In genomic region chr5:134983771-134984170, GRCm38 (mm10) we compare ENCODE assay signal across 28 mouse cellular contexts. TPM values are rescaled to one million over a fixed set of nuclear protein-coding genes. Genes with fewer than 3 reads are reported as not detected.
DNase-seq lines count a peak whose midpoint lies in the region; ATAC-seq and TF ChIP-seq lines count a peak whose summit lies in the region.
"Had no signal": no experiment of that assay in that cellular context is flagged by ENCODE, and none has a peak within 500 bp of the region (broad histone marks: within the 10 kb centered on the region; RNA-seq: fewer than 3 reads in every experiment).

No protein-coding gene starts in this region.

- TF ChIP-seq EP300 in ES-Bruce4 (IDR thresholded peaks at IDR 0.05; ENCODE audit: insufficient read depth, low read depth, low read length), result 0 out of 2 replicates have a peak, but pooled peaks have one; percentile 20

- peak; percentile 35 for DNase-seq in embryo, embryonic 10 days (ENCODE audit: low spot score)
- no peak for DNase-seq in embryo, embryonic 11 days
- no peak for DNase-seq in liver, adult 2 months (ENCODE audit: extremely low read depth, low read depth, low spot score)
- DNase-seq in liver, result no peak
- DNase-seq in adrenal gland, adult 18-20 months (ENCODE audit: low spot score in 2 of 2), result no peak
- DNase-seq in layer of hippocampus, adult 11-12 months (ENCODE audit: low spot score), result no peak
- DNase-seq: adrenal gland, postnatal 25 days; cerebellum, adult 9-10 months; gastrocnemius, postnatal 25 days; heart, adult 2 months; heart, postnatal 36 days; kidney, adult 8-10 months; kidney, postnatal 10 days; liver, embryonic 13.5 days; lung, adult 2 months; right cerebral cortex, postnatal 4 days; thymus, postnatal 36 days had no signal

- peaks cover 17% of the 10 kb centered on the region; the same call in 1 of the 2 replicates for H3K79me2 ChIP-seq in liver, adult 2 months (ENCODE audit: control insufficient read depth, insufficient read depth, low read length)

- no peaks in the 10 kb centered on the region for H3K9me3 ChIP-seq in ES-Bruce4 (replicated peaks; ENCODE audit: control insufficient read depth, insufficient read depth, low read length, poor library complexity, severe bottlenecking)
- H3K9me3 ChIP-seq in intestine, embryonic 15.5 days, result no peaks in the 10 kb centered on the region
- H3K9me3 ChIP-seq: forebrain, embryonic 15.5 days; limb, embryonic 12.5 days; liver, embryonic 13.5 days; midbrain, embryonic 13.5 days; neural tube, embryonic 12.5 days; stomach, embryonic 15.5 days had no signal

- peaks cover 28% of the 10 kb centered on the region for H3K4me1 ChIP-seq in liver, adult 2 months (ENCODE audit: control insufficient read depth, insufficient read depth, low read length)
- peaks cover 10% of the 10 kb centered on the region for H3K4me1 ChIP-seq in ES-Bruce4 (ENCODE audit: control insufficient read depth, insufficient read depth, low read length)
- H3K4me1 ChIP-seq in intestine, embryonic 15.5 days (replicated peaks), result peaks cover 13% of the 10 kb centered on the region

- H3K4me3 ChIP-seq in liver, adult 2 months (ENCODE audit: insufficient read depth, low read depth, low read length), result no peak overlapping the region
- no peak overlapping the region for H3K4me3 ChIP-seq in ES-Bruce4 (ENCODE audit: low read depth, low read length)
- no peak overlapping the region for H3K4me3 ChIP-seq in intestine, embryonic 15.5 days (replicated peaks)
- H3K4me3 ChIP-seq: forebrain, embryonic 15.5 days; heart, adult 2 months; layer of hippocampus, adult 2 months; limb, embryonic 12.5 days; liver, embryonic 13.5 days; midbrain, embryonic 13.5 days; neural tube, embryonic 12.5 days; stomach, embryonic 15.5 days had no signal

- no peak for TF ChIP-seq CTCF in liver, adult 2 months (IDR thresholded peaks at IDR 0.05; ENCODE audit: low read depth, low read length)
- no peak for TF ChIP-seq CTCF in ES-Bruce4 (IDR thresholded peaks at IDR 0.05; ENCODE audit: low read depth, low read length)

- 21% methylated on average over 3 of the region's 3 CpGs for WGBS in liver, adult 2 months
- 27% methylated on average over 3 of the region's 3 CpGs for WGBS in intestine, embryonic 15.5 days

- H3K27me3 ChIP-seq in liver, adult 2 months (ENCODE audit: control insufficient read depth, insufficient read depth, low read length), result no peaks in the 10 kb centered on the region
- no peaks in the 10 kb centered on the region for H3K27me3 ChIP-seq in ES-Bruce4 (ENCODE audit: control insufficient read depth, insufficient read depth, low read length, poor library complexity, severe bottlenecking)
- peaks cover 36% of the 10 kb centered on the region for H3K27me3 ChIP-seq in intestine, embryonic 15.5 days (replicated peaks)

- peak overlapping the region; percentile 36 for H3K27ac ChIP-seq in liver, adult 2 months (replicated peaks; ENCODE audit: insufficient read depth, low read depth, low read length)
- H3K27ac ChIP-seq in ES-Bruce4 (ENCODE audit: insufficient read depth, low read length), result no peak overlapping the region
- H3K27ac ChIP-seq in intestine, embryonic 15.5 days, result peak overlapping the region; percentile 60; the same call in 1 of the 2 replicates
- H3K27ac ChIP-seq: forebrain, embryonic 15.5 days; heart, adult 2 months; layer of hippocampus, adult 2 months; limb, embryonic 12.5 days; liver, embryonic 13.5 days; midbrain, embryonic 13.5 days; neural tube, embryonic 12.5 days; stomach, embryonic 15.5 days had no signal

- no peak overlapping the region for H3K4me2 ChIP-seq in intestine, embryonic 15.5 days (replicated peaks)
- H3K4me2 ChIP-seq: forebrain, embryonic 15.5 days; limb, embryonic 12.5 days; liver, embryonic 13.5 days; midbrain, embryonic 13.5 days; neural tube, embryonic 12.5 days; stomach, embryonic 15.5 days had no signal

- ATAC-seq in intestine, embryonic 15.5 days, result no peak
- ATAC-seq: forebrain, embryonic 15.5 days; midbrain, embryonic 13.5 days had no signal

- no peaks in the 10 kb centered on the region for H3K36me3 ChIP-seq in liver, adult 2 months (ENCODE audit: control insufficient read depth, insufficient read depth, low read length)
- no peaks in the 10 kb centered on the region for H3K36me3 ChIP-seq in ES-Bruce4 (ENCODE audit: control insufficient read depth, insufficient read depth, low read length, poor library complexity, severe bottlenecking)
- no peaks in the 10 kb centered on the region for H3K36me3 ChIP-seq in intestine, embryonic 15.5 days
- H3K36me3 ChIP-seq: forebrain, embryonic 15.5 days; limb, embryonic 12.5 days; liver, embryonic 13.5 days; midbrain, embryonic 13.5 days; neural tube, embryonic 12.5 days; stomach, embryonic 15.5 days had no signal

- H3K9ac ChIP-seq in liver, adult 2 months (ENCODE audit: low read depth, low read length), result no peak overlapping the region
- no peak overlapping the region for H3K9ac ChIP-seq in ES-Bruce4 (ENCODE audit: low read depth, poor library complexity, severe bottlenecking)
- no peak overlapping the region for H3K9ac ChIP-seq in intestine, embryonic 15.5 days
- H3K9ac ChIP-seq: forebrain, embryonic 15.5 days; limb, embryonic 12.5 days; liver, embryonic 13.5 days; midbrain, embryonic 13.5 days; neural tube, embryonic 12.5 days; stomach, embryonic 15.5 days had no signal

- TF ChIP-seq POLR2A in liver, adult 2 months (IDR thresholded peaks at IDR 0.05; ENCODE audit: extremely low read depth, insufficient read depth, low read length), result no peak
- TF ChIP-seq POLR2A in ES-Bruce4 (IDR thresholded peaks at IDR 0.05; ENCODE audit: insufficient read depth, low read length), result no peak

RNA-seq across cellular contexts. Expression of gene Cldn3, which starts 2.2 kb away (rescaled TPM):
- 49.9 and 86.6 TPM in 2 replicates for total RNA-seq in liver, adult 2 months (2014; rRNA removed)
- polyA plus RNA-seq in liver, adult 2 months (2012; rRNA removed), result 290 and 291 TPM in 2 replicates
- polyA plus RNA-seq in ES-Bruce4 (2011; ENCODE audit: insufficient read depth, insufficient read length, low read depth, missing spikeins), result 22.4 and 26.3 TPM in 2 replicates
- 173 and 195 TPM in 2 replicates for polyA plus RNA-seq in intestine, embryonic 15.5 days (2015; fragmentation: Nextera tagmentation; extraction: Ambion mirVana)
- total RNA-seq in adrenal gland, adult 18-20 months (2021), result under 1 TPM; 0.50 to 0.54 TPM
- total RNA-seq: megakaryocyte progenitor cell, adult 5-6 weeks had no signal

RNA-seq across cellular contexts. Expression of gene Abhd11, which starts 25.2 kb away (rescaled TPM):
- 35.9 and 38.1 TPM in 2 replicates for total RNA-seq in liver, adult 2 months (2014; rRNA removed)
- 77.6 and 78.8 TPM in 2 replicates for polyA plus RNA-seq in liver, adult 2 months (2012; rRNA removed)
- 45.8 and 48.4 TPM in 2 replicates for polyA plus RNA-seq in ES-Bruce4 (2011; ENCODE audit: insufficient read depth, insufficient read length, low read depth, missing spikeins)
- polyA plus RNA-seq in intestine, embryonic 15.5 days (2015; fragmentation: Nextera tagmentation; extraction: Ambion mirVana), result 96.0 and 101 TPM in 2 replicates
- total RNA-seq in adrenal gland, adult 18-20 months (2021), result 10 to 100 TPM; 52.3 to 59.7 TPM

RNA-seq across cellular contexts. Expression of gene Cldn4, which starts 37.0 kb away (rescaled TPM):
- total RNA-seq in liver, adult 2 months (2014; rRNA removed), result 0.09 and 0.13 TPM in 2 replicates
- polyA plus RNA-seq in liver, adult 2 months (2012; rRNA removed), result 0.09 and 0.36 TPM in 2 replicates
- 259 and 279 TPM in 2 replicates for polyA plus RNA-seq in ES-Bruce4 (2011; ENCODE audit: insufficient read depth, insufficient read length, low read depth, missing spikeins)
- 45.6 and 49.2 TPM in 2 replicates for polyA plus RNA-seq in intestine, embryonic 15.5 days (2015; fragmentation: Nextera tagmentation; extraction: Ambion mirVana)
- not detected for total RNA-seq in adrenal gland, adult 18-20 months (2021)
- total RNA-seq: adrenal gland, postnatal 25 days; gastrocnemius, postnatal 25 days; heart, adult 2 months; heart, postnatal 36 days; layer of hippocampus, adult 2 months; layer of hippocampus, postnatal 25 days; left cerebral cortex, postnatal 10 days; megakaryocyte progenitor cell, adult 5-6 weeks had no signal
- polyA plus RNA-seq: forebrain, embryonic 15.5 days; midbrain, embryonic 13.5 days had no signal

RNA-seq across cellular contexts. Expression of gene Stx1a, which starts 39.5 kb away (rescaled TPM):
- 0.09 and 0.13 TPM in 2 replicates for total RNA-seq in liver, adult 2 months (2014; rRNA removed)
- 1.1 and 1.3 TPM in 2 replicates for polyA plus RNA-seq in liver, adult 2 months (2012; rRNA removed)
- polyA plus RNA-seq in ES-Bruce4 (2011; ENCODE audit: insufficient read depth, insufficient read length, low read depth, missing spikeins), result 9.3 and 10.5 TPM in 2 replicates
- 13.0 and 15.7 TPM in 2 replicates for polyA plus RNA-seq in intestine, embryonic 15.5 days (2015; fragmentation: Nextera tagmentation; extraction: Ambion mirVana)
- total RNA-seq in adrenal gland, adult 18-20 months (2021), result 1 to 10 TPM; 6.0 to 7.2 TPM

RNA-seq across cellular contexts. Expression of gene Mettl27, which starts 51.6 kb away (rescaled TPM):
- total RNA-seq in liver, adult 2 months (2014; rRNA removed), result 13.5 and 19.1 TPM in 2 replicates
- polyA plus RNA-seq in liver, adult 2 months (2012; rRNA removed), result 17.9 and 30.0 TPM in 2 replicates
- polyA plus RNA-seq in ES-Bruce4 (2011; ENCODE audit: insufficient read depth, insufficient read length, low read depth, missing spikeins), result 36.3 and 37.5 TPM in 2 replicates
- 18.5 and 25.7 TPM in 2 replicates for polyA plus RNA-seq in intestine, embryonic 15.5 days (2015; fragmentation: Nextera tagmentation; extraction: Ambion mirVana)
- total RNA-seq in adrenal gland, adult 18-20 months (2021), result 10 to 100 TPM; 23.1 to 23.6 TPM

Comparison
In these comparisons a context has a peak if more than half of its experiments do, and no peak if none do; other contexts are left out.
1. RNA of gene Cldn4, which starts 37.0 kb away (polyA plus RNA-seq): 259 to 279 TPM in ES-Bruce4 and 45.6 to 49.2 TPM in intestine, embryonic 15.5 days; 0.09 to 0.36 TPM in liver, adult 2 months; every median in the first group is over 10 times any median in the second.